Mouse (Mus musculus) layer of hippocampus, adult 2 months (tissue): ENCODE data around the gene Olfr221. TPM values are rescaled to one million over a fixed set of nuclear protein-coding genes. Genes with fewer than 3 reads are reported as not detected.

ENCODE experiments used
- DNase-seq, 2 experiments: peaks; one replicate each; pipeline ENCODE4 v3.0.0; 2022; ENCODE audit warnings: low spot score in 2 of 2
- H3K27ac ChIP-seq: fragments of 200-600 bp; 2 replicates; pipeline ENCODE4 v1.8.1; 2022
- H3K4me3 ChIP-seq: fragments of 200-600 bp; 2 replicates; pipeline ENCODE4 v1.8.1; 2022; ENCODE audit warnings: mild to moderate bottlenecking
- CTCF ChIP-seq: fragments of 200-600 bp; conservative IDR thresholded peaks from 2 replicates; pipeline ENCODE4 v1.8.1; 2022; ENCODE audit warnings: antibody characterized with exemption, mild to moderate bottlenecking, moderate library complexity
- total RNA-seq, 2 experiments: library from RNA; stranded (reverse); gene quantifications; 2 replicates each; pipeline ENCODE4 v1.2.3; 2021

Olfr221 gene
- total RNA-seq, 2 experiments from 2014 or later = not detected

DNA sequence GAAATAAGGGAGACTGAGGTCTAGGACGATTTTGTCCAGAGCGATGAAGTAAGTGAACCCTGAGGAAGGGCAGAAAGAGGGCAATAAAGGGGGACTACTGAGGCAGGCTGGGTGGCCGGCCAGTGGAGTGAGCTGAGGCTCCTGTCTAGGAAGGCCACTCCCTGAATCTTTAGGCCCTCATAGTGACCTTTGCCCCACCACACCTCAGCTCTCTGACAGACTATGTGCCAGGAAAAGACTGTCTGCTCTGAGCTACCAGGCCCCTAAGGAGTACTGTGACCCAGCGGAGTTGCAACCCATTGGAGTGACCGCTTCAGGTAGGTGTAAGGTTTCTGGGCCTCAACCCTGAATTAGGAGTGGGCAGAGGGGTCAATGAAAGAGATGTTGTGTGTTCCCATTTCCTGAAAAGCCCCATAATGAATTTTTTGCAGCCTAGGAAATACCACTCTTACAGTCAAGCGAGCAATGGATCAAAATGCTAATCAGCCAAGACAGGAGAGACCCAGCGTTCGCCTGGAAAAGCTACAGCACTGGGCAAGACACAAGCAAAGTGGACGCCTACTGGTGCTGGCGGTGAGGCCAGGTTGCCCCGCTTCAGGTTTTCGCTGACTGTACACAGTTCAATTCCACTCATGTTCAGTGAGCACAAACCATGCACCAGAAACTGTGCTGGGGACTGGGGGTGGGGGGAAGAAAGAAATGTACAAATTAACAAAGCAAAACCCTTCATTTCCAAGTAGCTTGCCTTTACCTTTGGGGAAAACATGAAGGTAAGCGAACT is 25.4 kb downstream of the Olfr221 start:
- Histone ChIP-seq H3K27ac (peak overlapping the region; percentile 92; the same call in 1 of the 2 replicates), H3K4me3 (no peak overlapping the region)
- DNase-seq = no peak
- TF ChIP-seq CTCF = no peak

GRCm38 (mm10) chr14:52015445-52016100 is 26.7 kb downstream of the Olfr221 start, which contains the start of gene Tmem253:
TSS of gene Tmem253 (plus strand) at chr14:52015658.
- peak within 1 kb of the TSS; percentile 69 for H3K4me3 ChIP-seq
- no peak for TF ChIP-seq CTCF
- peak within 1 kb of the TSS; percentile 92 for H3K27ac ChIP-seq
- no peak for DNase-seq

DNA sequence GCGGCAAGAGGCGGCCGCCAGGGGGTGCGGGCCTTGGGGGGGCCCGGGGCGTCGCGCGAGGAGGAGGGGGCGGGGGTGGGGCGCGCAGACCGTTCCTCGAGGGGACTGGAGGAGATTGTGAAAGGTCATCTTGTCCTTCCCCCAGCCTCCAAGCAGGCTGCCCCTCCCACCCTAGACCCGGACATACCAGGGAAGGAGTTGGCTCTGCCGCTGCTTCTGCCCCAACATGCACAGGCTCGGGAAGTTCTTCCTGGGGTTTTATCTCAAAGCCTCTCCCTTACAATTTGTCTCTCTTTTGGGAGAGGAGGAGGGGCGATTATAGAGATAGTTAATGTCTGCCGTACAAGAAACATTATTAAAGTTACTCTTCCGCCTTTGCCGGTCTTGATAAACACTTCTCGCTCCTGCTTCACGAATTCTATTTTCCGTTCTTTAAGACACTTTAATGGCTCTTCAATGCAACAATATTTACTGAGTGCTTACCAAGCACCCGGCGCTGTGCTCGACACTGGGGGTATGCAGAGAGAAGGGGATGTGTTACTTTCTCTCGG is 27.4 kb downstream of the Olfr221 start:
- DNase-seq = peak in 1 of 2 experiments; percentile 43
- peak; percentile 29 for TF ChIP-seq CTCF

GRCm38 (mm10) chr14:52014271-52014760 is 27.9 kb downstream of the Olfr221 start:
- no peak for TF ChIP-seq CTCF
- peak overlapping the region; percentile 69 for H3K4me3 ChIP-seq
- H3K27ac ChIP-seq = peak overlapping the region; percentile 92
- DNase-seq = no peak

More for the DNA sequence above, 27.4 kb downstream of the Olfr221 start:
- Histone ChIP-seq H3K27ac (peak overlapping the region; percentile 92), H3K4me3 (peak overlapping the region; percentile 69)

DNA sequence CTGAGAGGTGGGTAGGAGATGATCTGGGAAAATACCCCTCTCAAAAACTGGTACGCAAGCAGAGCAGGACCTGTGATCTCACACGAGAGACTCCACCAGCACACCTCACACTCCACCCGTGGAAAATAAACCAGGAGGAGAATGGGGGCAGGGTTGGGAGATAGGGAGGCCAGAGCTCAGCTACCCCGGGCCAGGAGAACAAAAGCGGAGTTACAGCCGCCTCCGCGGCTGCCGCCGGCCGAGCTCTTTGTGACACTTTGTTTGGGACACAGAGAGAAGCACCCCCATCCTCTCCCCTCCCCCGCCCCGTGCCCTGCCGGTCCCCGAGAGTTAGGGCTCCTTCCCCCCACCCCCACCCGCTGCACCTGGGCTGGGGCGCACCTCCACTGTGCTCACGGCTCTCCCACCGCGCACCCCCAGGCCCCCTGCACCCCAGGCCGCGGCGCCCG is 28.5 kb downstream of the Olfr221 start:
- H3K4me3 ChIP-seq = peak overlapping the region; percentile 51
- peak overlapping the region; percentile 84 for H3K27ac ChIP-seq
- TF ChIP-seq CTCF = no peak
- DNase-seq = no peak

GRCm38 (mm10) chr14:52013021-52013610 is 29.1 kb downstream of the Olfr221 start:
- H3K27ac ChIP-seq = peak overlapping the region; percentile 84
- no peak for DNase-seq
- TF ChIP-seq CTCF = no peak
- H3K4me3 ChIP-seq = no peak overlapping the region

DNA sequence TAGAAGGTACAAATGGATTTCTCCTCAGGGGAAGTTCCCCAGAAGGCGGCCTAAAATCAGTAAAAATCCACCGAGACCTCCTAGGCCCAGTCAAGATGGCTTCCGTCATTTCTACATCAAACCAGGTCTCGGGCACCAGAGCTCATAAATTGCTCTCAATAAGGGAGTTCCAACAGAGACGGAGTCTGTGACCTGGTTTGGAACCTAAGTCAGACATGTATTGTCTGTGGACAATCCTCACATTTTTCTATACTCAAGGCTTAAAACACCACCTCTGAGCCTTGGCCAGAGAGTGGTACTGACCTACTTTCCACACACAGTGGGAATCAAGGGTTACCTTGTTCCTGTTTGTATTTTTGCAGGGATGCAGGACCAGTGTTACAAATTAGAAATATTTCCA is 29.7 kb downstream of the Olfr221 start:
- Histone ChIP-seq H3K27ac (peak overlapping the region; percentile 81), H3K4me3 (peak overlapping the region; percentile 4; the same call in 1 of the 2 replicates)
- TF ChIP-seq CTCF = no peak
- no peak for DNase-seq

- H3K4me3 ChIP-seq = no peak overlapping the region
- no peak for TF ChIP-seq CTCF
- DNase-seq = peak in 1 of 2 experiments; percentile 59
- peak overlapping the region; percentile 81 for H3K27ac ChIP-seq
These were observed 30.2 kb downstream of the Olfr221 start for GRCm38 (mm10) chr14:52012085-52012484.

- H3K27ac ChIP-seq = peak overlapping the region; percentile 81; the same call in 1 of the 2 replicates
- no peak overlapping the region for H3K4me3 ChIP-seq
- DNase-seq = no peak
- TF ChIP-seq CTCF = no peak
These were observed 30.6 kb downstream of the Olfr221 start for GRCm38 (mm10) chr14:52011683-52012082.

DNA sequence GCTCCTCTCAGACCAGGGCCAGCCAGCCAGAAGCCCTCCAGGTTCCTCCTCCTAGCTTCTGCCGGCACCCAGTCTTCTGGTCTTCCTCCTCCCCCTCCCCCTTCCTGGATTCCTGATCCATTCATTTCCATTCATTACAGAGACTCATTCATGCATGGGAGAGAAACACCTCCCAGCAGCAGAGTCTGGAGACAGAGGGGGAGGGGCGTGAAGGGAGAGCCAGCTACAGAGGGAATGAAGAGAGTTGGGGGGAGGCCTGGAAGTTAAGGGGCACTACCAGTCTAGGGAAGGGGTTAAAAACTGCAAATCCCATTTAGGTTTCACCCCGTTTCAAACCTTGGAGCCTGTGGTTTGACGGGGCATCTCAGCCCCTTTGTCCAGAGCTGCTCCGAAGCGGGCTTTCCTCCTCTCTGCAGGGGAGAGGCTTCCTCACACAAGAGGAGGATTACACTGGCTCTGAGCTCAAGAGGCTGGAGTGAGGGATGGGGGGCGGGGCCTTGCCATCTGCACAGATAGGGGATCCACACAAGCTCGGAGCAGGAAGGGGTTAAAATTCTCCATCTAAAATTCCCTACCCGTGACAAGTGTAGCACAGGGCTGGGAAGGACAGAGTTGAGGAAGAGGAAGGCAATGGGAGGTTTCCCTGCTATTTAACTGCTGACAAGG is 31.7 kb downstream of the Olfr221 start:
- no peak for TF ChIP-seq CTCF
- no peak overlapping the region; the same call in 1 of the 2 replicates for H3K4me3 ChIP-seq
- DNase-seq = no peak

GRCm38 (mm10) chr14:52009841-52010240 is 32.4 kb downstream of the Olfr221 start:
- Histone ChIP-seq H3K27ac (peak overlapping the region; percentile 81), H3K4me3 (no peak overlapping the region; the same call in 1 of the 2 replicates)
- no peak for TF ChIP-seq CTCF
- DNase-seq = no peak

More for the DNA sequence above, 31.7 kb downstream of the Olfr221 start:
- peak overlapping the region; percentile 81 for H3K27ac ChIP-seq

DNA sequence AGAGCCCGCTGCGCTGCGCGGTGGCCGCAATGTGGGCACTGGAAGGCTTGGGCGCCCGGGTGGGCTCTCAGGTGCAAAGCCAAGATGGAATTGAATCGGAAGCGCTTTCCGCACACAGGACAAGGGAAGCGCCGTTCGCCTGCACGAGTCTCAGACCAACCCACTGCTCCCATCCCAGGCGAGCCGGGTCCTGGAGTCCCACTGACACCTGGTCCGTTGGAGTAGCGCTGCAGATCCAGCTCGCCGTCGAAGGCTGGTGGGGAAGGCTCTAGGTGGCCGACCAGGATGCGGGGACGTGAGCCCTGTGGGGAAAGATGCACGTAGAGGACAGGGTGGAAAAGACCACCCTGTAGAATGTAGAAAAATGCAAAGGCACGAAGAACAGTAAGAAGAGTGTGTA is 32.9 kb downstream of the Olfr221 start:
- no peak for DNase-seq
- peak overlapping the region; percentile 81 for H3K27ac ChIP-seq
- H3K4me3 ChIP-seq = peak overlapping the region; percentile 41
- TF ChIP-seq CTCF = no peak
